Mouse (Mus musculus) spleen, postnatal 10 days (tissue): ENCODE results near the gene Cdk17.

Source experiments
- DNase-seq, 2 experiments: peaks; one replicate each; pipeline ENCODE4 v3.0.0; 2021 to 2022; ENCODE audit warnings: low spot score in 2 of 2

Gene Cdk17

GRCm38 (mm10) chr10:93287551-93288145 lies 127.0 kb downstream of the Cdk17 start:
- DNase-seq = no peak

GRCm38 (mm10) chr10:93288336-93288735 lies 127.7 kb downstream of the Cdk17 start:
- DNase-seq = no peak

GRCm38 (mm10) chr10:93289404-93289803 lies 128.7 kb downstream of the Cdk17 start:
- no peak for DNase-seq

- DNase-seq = no peak
Observed at GRCm38 (mm10) chr10:93291352-93291751, 130.7 kb downstream of the Cdk17 start.

GRCm38 (mm10) chr10:93291843-93292242 lies 131.2 kb downstream of the Cdk17 start:
- peak; percentile 45 to 84 for DNase-seq

GRCm38 (mm10) chr10:93293621-93294020 lies 132.9 kb downstream of the Cdk17 start:
- DNase-seq = no peak

- DNase-seq = no peak
Observed at GRCm38 (mm10) chr10:93294547-93295219, 134.0 kb downstream of the Cdk17 start.

GRCm38 (mm10) chr10:93297774-93298173 lies 137.1 kb downstream of the Cdk17 start:
- no peak for DNase-seq

GRCm38 (mm10) chr10:93298208-93298607 lies 137.5 kb downstream of the Cdk17 start:
- no peak for DNase-seq

- DNase-seq = no peak
Observed at GRCm38 (mm10) chr10:93301831-93302230, 141.2 kb downstream of the Cdk17 start.

GRCm38 (mm10) chr10:93303231-93303630 lies 142.6 kb downstream of the Cdk17 start:
- DNase-seq = no peak

- DNase-seq = no peak
Observed at GRCm38 (mm10) chr10:93305946-93306345, 145.3 kb downstream of the Cdk17 start.

- no peak for DNase-seq
Observed at GRCm38 (mm10) chr10:93306367-93306766, 145.7 kb downstream of the Cdk17 start.

GRCm38 (mm10) chr10:93309131-93309933 lies 148.7 kb downstream of the Cdk17 start:
- DNase-seq = peak in 1 of 2 experiments; percentile 63

GRCm38 (mm10) chr10:93309934-93310621 lies 149.4 kb downstream of the Cdk17 start:
- DNase-seq = peak; percentile 35 to 71

GRCm38 (mm10) chr10:93310721-93311411 lies 150.2 kb downstream of the Cdk17 start, which contains the start of gene Elk3:
Gene Elk3, minus strand, starts transcription at chr10:93311135.
- DNase-seq = peak; percentile 22 to 67

GRCm38 (mm10) chr10:93311576-93311975 lies 150.9 kb downstream of the Cdk17 start:
- DNase-seq = no peak
